Mouse (Mus musculus): ENCODE measurements at regions not wholly inside any gene's neighbourhood (a gene's known extent, or its start where the extent isn't known, plus 50 kb on each side); places are given as distances from the start of the nearest gene placed in this dataset.

- no peak overlapping the region for H3K27ac ChIP-seq (replicated peaks)
- H3K27me3 ChIP-seq (replicated peaks) = no peaks in the 10 kb centered on the region
- no peak overlapping the region for H3K9ac ChIP-seq (replicated peaks)
- ATAC-seq (ENCODE audit: low FRiP score) = no peak
- no peaks in the 10 kb centered on the region for H3K36me3 ChIP-seq
- H3K9me3 ChIP-seq (replicated peaks) = no peaks in the 10 kb centered on the region
- no peak overlapping the region for H3K4me3 ChIP-seq (replicated peaks)
- H3K4me2 ChIP-seq = no peak overlapping the region
- no peaks in the 10 kb centered on the region for H3K4me1 ChIP-seq
- 98% methylated on average over 2 of the region's 2 CpGs for WGBS
Observed at GRCm38 (mm10) chr16:19834128-19834527, 74.1 kb downstream of the B3gnt5 start.

- no peaks in the 10 kb centered on the region for H3K36me3 ChIP-seq
- ATAC-seq (ENCODE audit: low FRiP score) = no peak
- no peak overlapping the region for H3K4me3 ChIP-seq (replicated peaks)
- H3K27me3 ChIP-seq (replicated peaks) = no peaks in the 10 kb centered on the region
- H3K9ac ChIP-seq (replicated peaks) = no peak overlapping the region
- 83% methylated on average over 2 of the region's 2 CpGs for WGBS
- H3K27ac ChIP-seq (replicated peaks) = no peak overlapping the region
- H3K9me3 ChIP-seq (replicated peaks) = no peaks in the 10 kb centered on the region
- no peaks in the 10 kb centered on the region for H3K4me1 ChIP-seq
- H3K4me2 ChIP-seq = no peak overlapping the region
Observed at GRCm38 (mm10) chr16:19834750-19835149, 74.7 kb downstream of the B3gnt5 start.

- WGBS = 59% methylated on average over 1 of the region's 1 CpGs
- no peaks in the 10 kb centered on the region for H3K9me3 ChIP-seq (replicated peaks)
- no peak overlapping the region for H3K9ac ChIP-seq (replicated peaks)
- no peak for ATAC-seq (ENCODE audit: low FRiP score)
- no peak overlapping the region for H3K27ac ChIP-seq (replicated peaks)
- H3K4me1 ChIP-seq = no peaks in the 10 kb centered on the region
- H3K36me3 ChIP-seq = no peaks in the 10 kb centered on the region
- no peak overlapping the region for H3K4me2 ChIP-seq
- no peak overlapping the region for H3K4me3 ChIP-seq (replicated peaks)
- no peaks in the 10 kb centered on the region for H3K27me3 ChIP-seq (replicated peaks)
Observed at GRCm38 (mm10) chr16:19839831-19840230, 79.8 kb downstream of the B3gnt5 start.

- Histone ChIP-seq H3K27ac (replicated peaks) (no peak overlapping the region), H3K36me3 (no peaks in the 10 kb centered on the region), H3K27me3 (replicated peaks) (no peaks in the 10 kb centered on the region), H3K4me1 (no peaks in the 10 kb centered on the region), H3K4me3 (replicated peaks) (no peak overlapping the region), H3K4me2 (no peak overlapping the region), H3K9me3 (replicated peaks) (no peaks in the 10 kb centered on the region), H3K9ac (replicated peaks) (no peak overlapping the region)
- no peak for ATAC-seq (ENCODE audit: low FRiP score)
- WGBS = 47% methylated on average over 3 of the region's 3 CpGs
Observed at GRCm38 (mm10) chr16:19842346-19843025, 82.5 kb downstream of the B3gnt5 start.

GRCm38 (mm10) chr16:19843738-19844137, 83.7 kb downstream of the B3gnt5 start:
- Histone ChIP-seq H3K4me1 (no peaks in the 10 kb centered on the region), H3K27ac (replicated peaks) (no peak overlapping the region), H3K9me3 (replicated peaks) (no peaks in the 10 kb centered on the region), H3K27me3 (replicated peaks) (no peaks in the 10 kb centered on the region), H3K9ac (replicated peaks) (no peak overlapping the region), H3K4me2 (no peak overlapping the region), H3K4me3 (replicated peaks) (no peak overlapping the region), H3K36me3 (no peaks in the 10 kb centered on the region)
- no peak for ATAC-seq (ENCODE audit: low FRiP score)

- Histone ChIP-seq H3K4me3 (replicated peaks) (no peak overlapping the region), H3K4me2 (no peak overlapping the region), H3K9ac (replicated peaks) (no peak overlapping the region), H3K4me1 (no peaks in the 10 kb centered on the region), H3K36me3 (no peaks in the 10 kb centered on the region), H3K9me3 (replicated peaks) (no peaks in the 10 kb centered on the region), H3K27ac (replicated peaks) (no peak overlapping the region), H3K27me3 (replicated peaks) (no peaks in the 10 kb centered on the region)
- ATAC-seq (ENCODE audit: low FRiP score) = no peak
- 53% methylated on average over 1 of the region's 1 CpGs for WGBS
Observed at GRCm38 (mm10) chr16:19848395-19848794, 88.4 kb downstream of the B3gnt5 start.

- WGBS = 82% methylated on average over 5 of the region's 5 CpGs
- H3K27ac ChIP-seq (replicated peaks) = no peak overlapping the region
- ATAC-seq (ENCODE audit: low FRiP score) = no peak
- H3K4me1 ChIP-seq = no peaks in the 10 kb centered on the region
- no peak overlapping the region for H3K4me2 ChIP-seq
- H3K27me3 ChIP-seq (replicated peaks) = no peaks in the 10 kb centered on the region
- no peaks in the 10 kb centered on the region for H3K9me3 ChIP-seq (replicated peaks)
- no peaks in the 10 kb centered on the region for H3K36me3 ChIP-seq
- H3K9ac ChIP-seq (replicated peaks) = no peak overlapping the region
- no peak overlapping the region for H3K4me3 ChIP-seq (replicated peaks)
Observed at GRCm38 (mm10) chr16:19865306-19865705, 105.3 kb downstream of the B3gnt5 start.

GRCm38 (mm10) chr16:19865931-19866330, 105.9 kb downstream of the B3gnt5 start:
- Histone ChIP-seq H3K9me3 (replicated peaks) (no peaks in the 10 kb centered on the region), H3K36me3 (no peaks in the 10 kb centered on the region), H3K4me1 (no peaks in the 10 kb centered on the region), H3K9ac (replicated peaks) (no peak overlapping the region), H3K27ac (replicated peaks) (no peak overlapping the region), H3K27me3 (replicated peaks) (no peaks in the 10 kb centered on the region), H3K4me2 (no peak overlapping the region), H3K4me3 (replicated peaks) (no peak overlapping the region)
- no peak for ATAC-seq (ENCODE audit: low FRiP score)

- Histone ChIP-seq H3K4me2 (no peak overlapping the region), H3K27me3 (replicated peaks) (no peaks in the 10 kb centered on the region), H3K27ac (replicated peaks) (no peak overlapping the region), H3K4me3 (replicated peaks) (no peak overlapping the region), H3K9ac (replicated peaks) (no peak overlapping the region), H3K4me1 (no peaks in the 10 kb centered on the region), H3K36me3 (no peaks in the 10 kb centered on the region), H3K9me3 (replicated peaks) (no peaks in the 10 kb centered on the region)
- ATAC-seq (ENCODE audit: low FRiP score) = no peak
Observed at GRCm38 (mm10) chr16:19869425-19869824, 109.4 kb downstream of the B3gnt5 start.

GRCm38 (mm10) chr16:19876861-19877554, 105.8 kb downstream of the Klhl6 start:
- ATAC-seq (ENCODE audit: low FRiP score) = no peak
- Histone ChIP-seq H3K4me2 (no peak overlapping the region), H3K36me3 (no peaks in the 10 kb centered on the region), H3K4me1 (no peaks in the 10 kb centered on the region; the same call in 1 of the 2 replicates), H3K9ac (replicated peaks) (no peak overlapping the region), H3K4me3 (replicated peaks) (no peak overlapping the region), H3K27ac (replicated peaks) (no peak overlapping the region), H3K9me3 (replicated peaks) (no peaks in the 10 kb centered on the region), H3K27me3 (replicated peaks) (no peaks in the 10 kb centered on the region)
- WGBS = 68% methylated on average over 10 of the region's 10 CpGs

- WGBS = 97% methylated on average over 3 of the region's 3 CpGs
- Histone ChIP-seq H3K27ac (replicated peaks) (no peak overlapping the region), H3K9me3 (replicated peaks) (no peaks in the 10 kb centered on the region), H3K27me3 (replicated peaks) (no peaks in the 10 kb centered on the region), H3K4me1 (0 out of 2 replicates have a peak, but pooled peaks cover 6% of the 10 kb centered on the region), H3K9ac (replicated peaks) (no peak overlapping the region), H3K4me3 (replicated peaks) (no peak overlapping the region), H3K4me2 (no peak overlapping the region), H3K36me3 (no peaks in the 10 kb centered on the region)
- ATAC-seq (ENCODE audit: low FRiP score) = no peak
Observed at GRCm38 (mm10) chr16:19882961-19883360, 99.9 kb downstream of the Klhl6 start.

GRCm38 (mm10) chr16:19883776-19884513, 98.9 kb downstream of the Klhl6 start:
- 60% methylated on average over 9 of the region's 9 CpGs for WGBS
- peak; percentile 55; the same call in 1 of the 2 replicates for ATAC-seq (ENCODE audit: low FRiP score)
- Histone ChIP-seq H3K27ac (replicated peaks) (no peak overlapping the region), H3K36me3 (no peaks in the 10 kb centered on the region), H3K9ac (replicated peaks) (no peak overlapping the region), H3K9me3 (replicated peaks) (no peaks in the 10 kb centered on the region), H3K4me2 (no peak overlapping the region), H3K4me1 (0 out of 2 replicates have a peak, but pooled peaks cover 6% of the 10 kb centered on the region), H3K27me3 (replicated peaks) (no peaks in the 10 kb centered on the region), H3K4me3 (replicated peaks) (no peak overlapping the region)
